Mouse (Mus musculus) bone marrow, adult 2 months (tissue): ENCODE measurements at regions not wholly inside any gene's neighbourhood (a gene's known extent, or its start where the extent isn't known, plus 50 kb on each side); places are given as distances from the start of the nearest gene placed in this dataset.

Source experiments
- H3K27ac ChIP-seq: fragments of 200-500 bp; 2 replicates; pipeline ENCODE4 v1.5.1; 2012; ENCODE audit warnings: low read depth, mild to moderate bottlenecking, control low read depth, inconsistent platforms, low read length; ENCODE audit not compliant: control insufficient read depth, poor library complexity, insufficient read depth
- H3K4me1 ChIP-seq: fragments of 200-500 bp; 2 replicates; pipeline ENCODE4 v1.6.1; 2011; ENCODE audit warnings: low read length; ENCODE audit not compliant: control insufficient read depth, insufficient read depth
- H3K4me3 ChIP-seq: fragments of 200-500 bp; replicated peaks from 2 replicates; pipeline ENCODE3; 2011; ENCODE audit warnings: mild to moderate bottlenecking, low read depth, low read length, control low read depth; ENCODE audit not compliant: control insufficient read depth
- CTCF ChIP-seq: fragments of 200-500 bp; IDR thresholded peaks from 2 replicates; pipeline ENCODE4 v1.5.1; 2011; ENCODE audit warnings: low read length, control low read depth; ENCODE audit not compliant: control insufficient read depth, insufficient read depth
- POLR2A ChIP-seq: fragments of 200-500 bp; IDR thresholded peaks from 2 replicates; pipeline ENCODE4 v1.6.1; 2011; ENCODE audit warnings: low read depth, mild to moderate bottlenecking, control low read depth, low read length, borderline replicate concordance; ENCODE audit not compliant: control insufficient read depth
- WGBS: fragments of 180-500 bp; shearing (Covaris S2); methylation state at CpG from one replicate; pipeline ENCODE4 v1.1.7; 2018; 5-methylcytosine and 5-hydroxymethylcytosine counted together

- peaks cover 1% of the 10 kb centered on the region; the same call in 1 of the 2 replicates for H3K4me1 ChIP-seq
- TF ChIP-seq POLR2A (no peak), CTCF (no peak)
- no peak overlapping the region for H3K4me3 ChIP-seq
- WGBS = 42% methylated on average over 16 of the region's 16 CpGs
- H3K27ac ChIP-seq = peak overlapping the region; percentile 61; the same call in 1 of the 2 replicates
Observed at GRCm38 (mm10) chr13:37628391-37629270, 149.6 kb upstream of the Rreb1 start.

GRCm38 (mm10) chr13:37629271-37629899 is 148.8 kb upstream of the Rreb1 start:
- H3K27ac ChIP-seq = peak overlapping the region; percentile 61
- H3K4me3 ChIP-seq = no peak overlapping the region
- 48% methylated on average over 6 of the region's 6 CpGs for WGBS
- peaks cover 1% of the 10 kb centered on the region; the same call in 1 of the 2 replicates for H3K4me1 ChIP-seq
- TF ChIP-seq POLR2A = no peak
- no peak for TF ChIP-seq CTCF

- H3K4me3 ChIP-seq = no peak overlapping the region
- H3K4me1 ChIP-seq = peaks cover 1% of the 10 kb centered on the region; the same call in 1 of the 2 replicates
- WGBS = 86% methylated on average over 5 of the region's 5 CpGs
- no peak overlapping the region for H3K27ac ChIP-seq
- no peak for TF ChIP-seq POLR2A
- TF ChIP-seq CTCF = no peak
Observed at GRCm38 (mm10) chr13:37632835-37633440, 145.3 kb upstream of the Rreb1 start.

GRCm38 (mm10) chr13:37636363-37636762 is 141.8 kb upstream of the Rreb1 start:
- H3K4me1 ChIP-seq = no peaks in the 10 kb centered on the region
- no peak for TF ChIP-seq CTCF
- no peak for TF ChIP-seq POLR2A
- H3K4me3 ChIP-seq = no peak overlapping the region
- H3K27ac ChIP-seq = no peak overlapping the region
- 83% methylated on average over 4 of the region's 4 CpGs for WGBS

- H3K27ac ChIP-seq = no peak overlapping the region
- TF ChIP-seq CTCF = no peak
- no peak for TF ChIP-seq POLR2A
- 81% methylated on average over 10 of the region's 10 CpGs for WGBS
- H3K4me1 ChIP-seq = peaks cover 2% of the 10 kb centered on the region; the same call in 1 of the 2 replicates
- no peak overlapping the region for H3K4me3 ChIP-seq
Observed at GRCm38 (mm10) chr13:37637151-37637550, 141.0 kb upstream of the Rreb1 start.

- no peak for TF ChIP-seq POLR2A
- no peak for TF ChIP-seq CTCF
- WGBS = 62% methylated on average over 8 of the region's 8 CpGs
Observed at GRCm38 (mm10) chr13:37638071-37638511, 140.1 kb upstream of the Rreb1 start.

GRCm38 (mm10) chr13:37642410-37643093 is 135.6 kb upstream of the Rreb1 start:
- Histone ChIP-seq H3K4me3 (no peak overlapping the region), H3K4me1 (peaks cover 4% of the 10 kb centered on the region; the same call in 1 of the 2 replicates), H3K27ac (peak overlapping the region; percentile 45)
- WGBS = 8% methylated on average over 13 of the region's 13 CpGs
- TF ChIP-seq CTCF (no peak), POLR2A (no peak)

More at GRCm38 (mm10) chr13:37638071-37638511, 140.1 kb upstream of the Rreb1 start:
- Histone ChIP-seq H3K27ac (no peak overlapping the region), H3K4me3 (no peak overlapping the region), H3K4me1 (peaks cover 4% of the 10 kb centered on the region; the same call in 1 of the 2 replicates)

- TF ChIP-seq POLR2A (no peak), CTCF (no peak)
- 76% methylated on average over 8 of the region's 8 CpGs for WGBS
- Histone ChIP-seq H3K4me3 (no peak overlapping the region), H3K27ac (no peak overlapping the region), H3K4me1 (peaks cover 4% of the 10 kb centered on the region; the same call in 1 of the 2 replicates)
Observed at GRCm38 (mm10) chr13:37644751-37645181, 133.4 kb upstream of the Rreb1 start.
